Mouse (Mus musculus): ENCODE data around the gene Lrrc8a.

The Lrrc8a gene

DNA sequence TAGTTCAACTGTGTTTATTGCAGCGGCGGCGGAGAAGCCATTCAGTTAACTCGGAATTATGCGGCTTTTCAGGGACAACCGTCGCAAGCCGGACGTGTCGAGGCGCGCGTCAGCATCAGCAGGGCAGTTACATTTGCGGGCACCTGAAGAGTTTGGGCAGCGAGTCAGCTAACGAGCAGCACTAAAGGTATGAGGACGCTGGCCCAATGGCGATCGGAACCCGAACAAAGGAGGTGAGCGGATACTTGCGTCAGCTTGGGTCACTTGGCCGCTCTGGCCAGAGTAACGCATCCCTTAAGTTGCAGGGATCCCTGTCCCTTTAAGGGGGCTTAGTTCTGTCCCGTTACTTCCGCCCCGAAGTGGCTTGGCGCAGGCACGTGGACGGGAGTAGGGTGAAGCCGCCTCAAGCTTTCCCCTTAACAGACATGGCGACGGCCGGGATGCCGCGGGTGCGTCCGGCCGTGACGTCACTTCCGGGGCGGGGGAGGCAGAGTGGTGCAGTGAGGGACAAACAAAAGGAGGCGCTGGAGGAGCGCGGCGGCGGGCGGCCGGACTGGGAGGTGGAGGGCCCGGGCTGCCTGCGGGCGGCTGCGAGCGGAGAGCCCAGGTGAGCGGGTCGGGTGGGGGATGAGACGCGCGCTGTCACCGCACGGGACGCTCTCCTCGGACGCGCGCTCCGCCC lies at the start of gene Lrrc8a:
Lrrc8a (plus strand) TSS at position 517 of the 682 bp plus-strand sequence.
- peak; percentile 99 to 100 for DNase-seq (ENCODE audit: low spot score in 2 of 2)

DNA sequence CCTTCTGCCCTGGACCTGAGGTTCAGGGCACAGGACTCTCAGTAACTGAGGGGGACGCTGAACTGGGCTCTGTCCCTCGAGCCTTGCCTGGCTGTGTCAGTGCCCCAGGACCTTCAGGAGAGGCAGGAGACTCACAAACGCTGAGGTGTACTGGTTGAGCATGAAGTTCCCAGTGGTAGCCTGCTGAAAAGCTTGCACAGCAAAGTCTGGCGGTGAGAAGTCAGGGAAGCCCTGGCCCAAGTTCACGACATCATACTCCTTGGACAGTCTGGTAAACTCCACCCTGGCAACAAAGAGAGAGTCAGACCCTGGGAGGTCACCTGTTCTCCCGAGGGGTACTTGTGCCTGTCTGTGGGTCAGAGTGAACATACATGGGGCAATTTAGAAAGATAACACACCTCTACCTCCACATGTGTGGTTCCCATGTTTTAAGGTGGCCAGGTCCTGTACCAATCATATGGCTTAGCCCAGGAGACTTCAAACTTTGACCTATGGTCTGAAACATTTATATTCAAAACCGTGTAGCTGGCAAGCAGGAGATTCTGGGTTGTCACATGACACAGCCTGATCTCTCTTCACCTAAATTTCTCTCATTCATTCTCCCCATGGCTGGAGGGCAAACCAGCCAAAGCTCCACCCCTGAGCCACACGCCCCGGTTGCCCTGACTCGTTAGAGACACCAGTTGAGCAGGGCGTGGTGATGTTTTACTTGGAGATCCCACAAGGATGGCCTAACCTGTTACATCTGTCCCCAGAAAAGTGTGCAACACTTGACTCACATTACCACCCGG lies 45.5 kb upstream of the Lrrc8a start:
- no peak for DNase-seq (ENCODE audit: low spot score in 2 of 2)

DNA sequence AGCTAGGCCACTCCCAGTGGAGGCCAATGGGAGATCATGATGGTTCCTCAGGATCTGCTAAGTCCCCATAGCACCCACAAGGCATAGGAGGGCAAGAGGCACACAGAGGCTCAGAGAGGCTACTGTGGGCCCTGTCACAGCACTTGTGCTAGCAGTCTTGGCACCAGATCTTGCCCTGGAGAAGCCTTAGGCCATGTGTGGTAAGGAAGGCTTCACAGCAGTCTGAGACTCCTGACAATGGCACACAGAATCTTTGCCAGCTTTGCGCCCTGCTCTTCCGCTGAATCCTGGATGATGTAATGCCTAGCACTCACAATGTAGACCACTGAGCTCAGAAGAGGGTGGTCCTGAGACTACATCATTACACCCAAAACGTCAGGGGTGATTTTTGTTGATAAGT lies 42.9 kb upstream of the Lrrc8a start:
- DNase-seq (ENCODE audit: low spot score in 2 of 2), result no peak

DNA sequence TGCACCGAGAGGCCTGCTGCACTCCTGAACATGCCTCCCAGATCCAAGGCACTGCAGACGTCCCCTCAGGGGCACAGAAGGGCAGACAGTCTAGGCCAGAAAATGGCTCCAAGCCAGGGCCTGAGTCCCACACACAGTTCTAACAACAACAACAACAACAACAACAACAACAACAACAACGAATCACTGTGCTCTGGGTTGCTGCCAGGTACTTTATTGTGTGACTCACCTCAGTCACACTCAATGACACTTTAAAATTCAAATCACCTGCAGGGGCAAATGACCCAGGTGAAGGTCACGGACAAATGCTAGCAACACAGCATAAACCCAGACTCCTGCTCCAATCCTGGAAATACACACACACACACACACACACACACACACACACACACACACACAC lies 39.5 kb upstream of the Lrrc8a start:
- DNase-seq (ENCODE audit: low spot score in 2 of 2), result no peak

DNA sequence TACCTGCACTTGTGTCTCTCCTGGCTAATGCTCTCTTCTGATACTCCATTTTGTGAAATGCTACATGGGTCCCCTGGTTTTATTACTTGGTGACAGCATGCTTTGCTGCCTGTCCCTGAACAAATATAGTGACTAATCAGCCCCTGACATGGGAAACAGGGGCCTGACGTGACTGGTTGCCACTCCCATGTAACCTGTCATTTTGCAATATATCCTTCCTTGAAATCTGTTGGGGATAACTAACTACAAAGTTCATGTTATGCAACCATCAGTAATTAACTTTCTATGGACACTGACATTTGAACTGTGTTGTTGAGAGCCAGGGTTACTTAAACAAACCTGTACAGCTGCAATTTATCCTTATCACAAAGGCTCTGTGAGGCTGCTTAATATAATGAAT lies 37.5 kb upstream of the Lrrc8a start:
- DNase-seq (ENCODE audit: low spot score in 2 of 2), result no peak

DNA sequence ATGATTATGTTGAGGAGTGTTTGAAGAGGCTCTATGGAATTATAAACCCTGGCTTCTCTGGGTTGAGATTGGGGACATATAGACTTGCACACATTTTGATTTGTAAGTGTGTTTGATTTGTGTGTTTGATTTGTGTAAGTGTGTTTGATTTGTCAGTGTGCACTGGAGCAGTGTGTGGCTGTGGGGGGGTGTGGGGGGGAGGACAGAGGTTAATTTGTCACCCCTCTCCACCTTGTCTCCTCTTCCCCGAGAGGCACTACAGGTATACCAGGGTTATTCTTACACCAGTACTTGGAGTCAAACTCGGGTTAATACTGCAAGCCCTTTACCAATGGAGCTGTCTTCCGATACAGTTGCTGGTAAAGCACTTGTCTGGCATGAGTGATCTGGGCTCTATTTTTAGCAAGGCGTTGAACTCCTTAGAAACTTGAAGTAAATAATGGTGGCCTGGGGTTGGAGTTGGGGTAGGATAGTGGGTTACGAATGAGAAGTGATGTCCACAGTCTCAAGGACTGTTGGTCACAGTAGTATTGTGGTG lies 37.1 kb upstream of the Lrrc8a start:
- no peak for DNase-seq (ENCODE audit: low spot score in 2 of 2)

DNA sequence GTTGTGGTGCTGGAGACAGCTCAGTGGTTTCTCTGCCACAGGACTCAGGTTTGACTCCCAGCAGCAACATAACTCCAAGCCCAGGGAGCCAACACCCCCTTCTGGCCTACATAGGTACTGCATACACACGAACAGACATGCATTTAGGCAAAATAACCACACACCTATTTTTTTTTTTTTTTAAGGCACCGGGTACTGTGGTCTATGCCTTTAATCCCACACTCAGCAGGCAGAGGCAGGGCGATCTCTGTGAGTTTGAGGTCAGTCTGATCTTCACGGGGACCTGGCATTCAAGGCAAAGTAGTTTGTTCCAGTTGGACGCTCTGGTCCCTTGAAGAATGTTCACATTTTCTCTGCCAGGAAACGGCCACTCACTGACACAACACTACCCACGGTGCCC lies 34.1 kb upstream of the Lrrc8a start:
- peak; percentile 14 to 40 for DNase-seq (ENCODE audit: low spot score in 2 of 2)

DNA sequence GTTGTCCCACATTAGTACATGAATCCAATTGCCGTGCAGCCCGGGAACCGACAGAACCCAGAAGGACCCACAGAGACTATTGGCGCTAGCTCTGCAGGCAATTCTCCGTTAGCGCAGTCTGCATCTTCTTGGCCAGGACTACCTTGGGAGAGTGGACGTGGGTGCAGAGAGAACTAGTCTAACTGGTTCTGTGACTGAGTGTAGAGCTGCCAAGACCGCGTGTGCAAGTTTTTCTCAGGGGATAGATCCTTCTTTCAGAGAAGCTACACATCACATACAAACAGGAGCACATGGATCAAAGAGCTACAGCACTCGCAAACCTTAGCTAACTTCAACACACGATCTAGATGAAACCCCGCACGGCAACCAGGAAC lies 32.3 kb upstream of the Lrrc8a start:
- DNase-seq (ENCODE audit: low spot score in 2 of 2), result no peak

DNA sequence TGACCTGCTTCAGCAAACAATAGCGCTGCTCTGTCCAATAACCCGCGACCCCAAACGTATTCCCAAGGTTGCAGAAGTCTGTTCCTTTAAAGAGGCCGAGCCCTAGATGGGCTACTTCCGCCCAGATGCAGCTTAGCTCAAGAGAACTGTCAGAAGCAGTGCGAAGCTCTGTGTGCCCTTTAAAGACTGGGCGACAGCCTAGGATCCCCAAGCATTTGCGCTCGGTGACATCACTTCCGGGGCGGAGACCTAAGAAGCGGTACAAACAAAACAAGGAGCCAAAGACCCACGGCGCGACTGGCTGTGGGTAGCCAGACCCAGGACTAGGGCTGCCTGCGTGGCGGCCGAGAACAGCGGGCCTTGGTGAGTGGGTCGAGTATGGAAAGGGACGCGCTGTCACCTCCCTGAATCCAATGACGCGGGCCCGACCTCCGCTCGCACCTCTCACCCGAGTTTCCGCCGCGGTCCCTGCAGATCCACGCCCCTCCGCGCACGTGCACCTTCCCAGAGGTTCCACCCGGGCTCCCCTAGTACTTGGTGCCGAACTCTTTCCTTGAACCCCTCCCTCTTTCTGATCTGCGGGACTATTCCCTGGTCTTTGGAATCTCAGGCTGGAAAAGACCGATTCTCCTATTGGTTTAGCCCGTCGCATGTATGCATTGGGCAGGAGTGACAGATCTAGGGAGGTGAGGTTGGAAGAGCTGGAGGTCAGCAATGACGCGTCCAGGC lies 31.7 kb upstream of the Lrrc8a start, which contains the start of gene Kyat1:
Kyat1 (minus strand) TSS at position 219 of the 729 bp plus-strand sequence.
- DNase-seq (ENCODE audit: low spot score in 2 of 2), result peak; percentile 86 to 89

DNA sequence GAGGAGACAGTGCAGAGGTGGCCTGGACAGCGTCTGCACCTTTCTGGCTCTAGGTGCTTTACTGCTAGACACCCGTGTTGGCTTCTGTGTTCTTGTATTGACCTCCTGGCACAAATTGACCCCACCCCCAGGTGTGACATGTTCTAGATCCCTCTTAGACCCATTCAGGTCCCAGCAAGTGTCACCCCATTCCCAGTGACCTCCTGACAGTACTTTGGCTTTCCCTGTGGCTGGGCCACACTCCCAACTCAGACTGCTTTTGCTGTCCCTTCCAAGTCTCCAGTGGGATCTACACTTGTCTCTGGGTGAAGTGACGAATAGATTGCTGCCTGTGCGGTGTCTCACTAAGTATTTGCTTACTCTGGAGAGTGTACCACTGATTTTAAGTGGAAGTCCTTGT lies 30.1 kb upstream of the Lrrc8a start:
- no peak for DNase-seq (ENCODE audit: low spot score in 2 of 2)

DNA sequence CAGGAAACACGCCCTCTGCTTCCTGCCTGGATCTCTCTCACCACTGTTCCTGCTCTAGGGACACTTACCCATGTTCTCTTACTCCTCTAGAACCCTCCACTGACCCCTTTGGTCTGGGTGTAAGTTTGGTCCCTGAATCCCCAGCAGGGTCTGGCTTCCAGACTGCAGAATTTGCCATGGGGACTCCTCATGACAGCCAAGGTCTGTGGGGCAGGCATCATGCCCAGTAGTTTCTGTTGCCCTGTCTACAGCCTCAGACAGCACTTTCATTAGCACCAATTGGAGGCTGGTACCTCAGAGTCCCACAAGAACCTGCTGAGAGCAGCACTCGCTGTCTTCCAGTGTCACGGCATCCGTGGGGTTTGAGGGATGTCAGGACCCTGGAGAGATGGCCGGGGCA lies 29.6 kb upstream of the Lrrc8a start:
- DNase-seq (ENCODE audit: low spot score in 2 of 2), result no peak

DNA sequence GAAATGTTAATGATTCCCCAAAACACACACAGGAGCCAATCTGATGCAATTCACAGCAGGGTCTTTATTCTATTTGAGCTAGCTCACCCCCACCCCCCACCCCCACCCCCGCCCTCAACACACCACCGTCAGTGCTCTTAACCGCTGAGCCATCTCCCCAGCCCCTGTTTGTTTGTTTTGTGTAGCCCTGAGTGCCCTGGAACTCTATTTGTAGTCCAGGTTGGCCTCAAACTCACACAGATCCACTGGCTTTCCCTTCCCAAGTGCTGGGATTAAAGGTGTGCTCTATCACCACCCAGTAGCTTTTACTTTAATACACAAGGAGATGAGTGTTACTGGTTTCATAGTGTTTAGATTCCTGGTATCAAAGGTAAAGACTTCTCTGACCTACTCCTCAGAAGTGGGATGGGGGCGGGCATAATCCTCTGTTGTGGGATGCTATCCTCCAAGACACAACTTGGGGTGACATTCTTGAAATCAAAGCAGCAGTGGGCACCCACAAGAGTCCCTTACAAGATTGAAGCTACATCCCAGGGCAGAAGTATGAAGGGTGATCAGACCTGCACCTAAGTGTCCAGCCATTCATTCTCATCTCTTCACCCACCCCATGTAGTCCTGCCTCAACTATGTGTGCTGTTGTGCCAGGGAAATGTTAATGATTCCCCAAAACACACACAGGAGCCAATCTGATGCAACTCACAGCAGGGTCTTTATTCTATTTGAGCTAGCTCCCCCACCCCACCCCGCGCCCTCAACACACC lies 25.9 kb upstream of the Lrrc8a start:
- no peak for DNase-seq (ENCODE audit: low spot score in 2 of 2)

DNA sequence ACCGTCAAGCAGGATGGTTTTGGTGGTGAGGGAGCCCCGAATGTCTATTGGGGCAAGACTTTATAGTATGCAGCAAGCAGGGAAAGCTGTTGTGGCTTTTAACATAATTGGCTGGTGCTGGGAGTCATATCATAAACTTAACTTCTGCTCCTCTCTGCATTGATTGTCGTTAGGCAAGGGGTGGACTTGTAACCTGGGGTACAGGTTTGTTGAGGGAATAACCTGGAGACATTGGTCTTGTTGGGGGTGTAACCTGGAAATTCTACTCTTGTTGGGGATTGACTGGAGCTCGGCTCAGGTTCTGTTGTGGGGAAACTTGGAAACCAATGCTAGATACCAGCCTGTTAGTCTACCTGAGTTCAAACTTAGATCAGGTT lies 25.4 kb upstream of the Lrrc8a start:
- no peak for DNase-seq (ENCODE audit: low spot score in 2 of 2)

DNA sequence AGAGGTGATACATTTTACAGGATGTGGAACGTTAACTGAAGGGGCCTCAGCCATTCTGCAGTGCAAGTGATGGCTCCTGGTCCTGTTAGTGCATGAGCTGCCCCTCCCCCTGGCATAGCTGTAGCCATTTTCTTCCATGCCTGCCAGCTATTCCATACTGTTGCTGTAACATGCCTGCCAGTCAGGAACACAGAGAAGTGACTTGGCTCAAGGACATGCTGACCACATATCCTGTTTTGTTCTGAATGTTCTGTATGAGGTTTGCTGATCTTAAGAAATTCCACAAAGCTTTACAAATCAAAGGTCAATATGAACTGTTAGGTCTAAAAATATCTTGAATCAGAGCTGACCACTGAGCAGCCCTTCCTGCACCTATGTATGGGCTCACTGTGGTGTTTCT lies 24.6 kb upstream of the Lrrc8a start:
- DNase-seq (ENCODE audit: low spot score in 2 of 2), result no peak

DNA sequence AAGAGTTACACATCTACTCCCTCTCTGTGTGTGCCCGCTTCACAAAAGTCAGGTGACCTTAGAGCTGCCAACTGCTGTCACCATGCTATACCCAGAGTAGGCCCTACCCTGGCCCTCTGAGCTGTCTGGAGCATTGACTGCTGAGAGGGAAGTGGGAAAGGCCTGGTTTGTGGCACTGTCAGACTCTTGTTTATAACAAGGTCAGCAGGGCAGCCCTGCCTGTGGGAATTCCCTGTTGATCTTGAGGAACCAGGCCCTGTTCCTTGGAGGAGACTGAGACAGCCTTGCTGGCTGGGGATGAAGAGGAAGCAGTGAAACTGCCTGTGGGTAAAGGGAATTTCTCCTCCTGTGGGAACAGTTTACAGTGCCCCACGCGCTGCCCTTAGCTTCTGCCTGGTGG lies 22.8 kb upstream of the Lrrc8a start:
- DNase-seq (ENCODE audit: low spot score in 2 of 2), result no peak

DNA sequence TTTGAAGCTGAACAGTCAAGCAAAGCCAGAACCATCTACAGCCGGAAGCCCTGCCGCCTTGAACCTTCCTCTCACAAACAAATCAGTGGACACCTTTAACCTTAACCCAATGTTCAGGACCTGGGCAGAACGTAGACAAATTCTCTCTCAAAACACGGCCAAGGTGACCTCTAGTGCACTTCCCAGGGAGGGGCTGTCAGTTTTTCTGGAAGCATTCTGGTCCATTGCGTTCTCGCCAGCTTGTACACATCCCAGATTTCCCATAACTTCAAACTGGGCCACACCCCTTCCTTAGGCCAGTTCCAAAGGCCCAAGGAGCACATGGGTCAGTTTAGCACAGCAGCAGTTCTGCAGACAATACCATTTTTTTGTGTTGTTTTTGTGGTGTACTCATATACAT lies 22.0 kb upstream of the Lrrc8a start:
- DNase-seq (ENCODE audit: low spot score in 2 of 2), result no peak

DNA sequence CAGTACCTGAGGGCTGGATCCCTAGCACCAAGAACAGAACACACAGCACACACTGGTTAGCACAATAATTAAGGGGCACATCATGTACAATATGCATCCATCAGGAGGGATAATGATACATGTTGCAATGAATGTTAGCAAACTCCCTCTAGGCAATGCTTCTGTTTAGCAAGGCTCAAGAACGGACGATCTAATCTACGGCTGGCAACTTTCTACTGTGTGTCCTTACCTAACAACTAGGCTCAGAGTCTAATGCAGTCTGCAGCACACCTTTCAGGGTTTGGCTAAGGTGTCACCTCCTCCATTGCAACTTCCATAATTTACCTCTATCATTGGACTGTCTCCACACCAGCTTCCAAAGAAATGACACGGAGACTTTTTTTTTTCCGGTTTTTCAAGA lies 21.2 kb upstream of the Lrrc8a start:
- no peak for DNase-seq (ENCODE audit: low spot score in 2 of 2)

DNA sequence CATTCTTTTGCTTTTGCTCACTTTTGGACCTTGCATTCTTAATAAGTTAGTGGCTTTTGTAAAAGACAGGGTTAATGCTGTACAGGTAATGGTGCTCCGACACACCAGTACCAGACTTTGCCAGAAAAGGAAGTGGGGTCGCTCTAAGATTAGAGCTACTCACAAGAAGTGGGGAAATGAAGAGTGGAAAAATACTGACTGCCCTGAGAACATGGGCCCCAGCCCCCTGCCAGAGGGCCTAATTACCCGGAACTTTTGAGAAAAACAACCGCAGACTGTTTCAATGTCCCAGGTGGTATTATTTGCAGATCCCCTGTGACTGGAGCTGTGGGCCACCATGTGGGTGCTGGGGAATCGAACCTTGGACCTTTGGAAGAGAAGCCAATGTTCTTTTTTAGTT lies 1.9 kb upstream of the Lrrc8a start:
- no peak for DNase-seq (ENCODE audit: low spot score in 2 of 2)

DNA sequence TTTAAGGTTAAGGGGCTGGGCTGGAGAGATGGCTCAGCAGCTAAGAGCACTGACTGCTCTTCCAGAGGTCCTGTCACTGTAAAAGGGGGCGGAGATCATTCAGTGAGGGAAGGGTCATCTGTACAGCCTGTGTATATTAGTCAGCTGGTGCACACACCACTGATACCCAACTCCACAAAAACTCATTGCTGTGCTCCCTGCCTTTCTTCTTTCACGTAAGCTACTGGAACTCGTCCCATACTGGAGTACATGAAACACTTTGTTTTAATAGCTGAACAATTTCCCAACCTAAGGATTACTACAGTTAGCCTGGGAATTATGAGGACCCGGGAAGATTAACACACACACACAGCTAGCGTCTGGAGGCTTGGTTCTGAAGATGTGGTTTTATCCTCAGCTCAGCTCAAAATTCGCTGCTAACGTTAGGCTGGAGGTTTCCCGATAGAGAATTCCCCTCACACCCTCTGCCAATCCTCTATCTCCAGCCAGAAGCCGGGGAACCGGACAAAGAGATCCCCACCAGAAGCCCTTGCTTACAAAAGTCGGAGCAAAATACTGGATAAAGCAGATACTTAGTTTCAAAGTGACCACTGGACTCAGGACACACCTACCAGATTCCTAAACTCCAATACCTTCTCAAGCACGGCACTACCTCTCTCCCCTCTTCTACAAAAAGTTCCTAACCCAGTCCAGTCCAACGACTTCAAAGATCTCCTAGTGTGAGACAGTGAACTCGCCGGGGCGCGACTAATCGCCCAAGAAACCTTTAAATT lies 903 bp upstream of the Lrrc8a start:
- no peak for DNase-seq (ENCODE audit: low spot score in 2 of 2)

DNA sequence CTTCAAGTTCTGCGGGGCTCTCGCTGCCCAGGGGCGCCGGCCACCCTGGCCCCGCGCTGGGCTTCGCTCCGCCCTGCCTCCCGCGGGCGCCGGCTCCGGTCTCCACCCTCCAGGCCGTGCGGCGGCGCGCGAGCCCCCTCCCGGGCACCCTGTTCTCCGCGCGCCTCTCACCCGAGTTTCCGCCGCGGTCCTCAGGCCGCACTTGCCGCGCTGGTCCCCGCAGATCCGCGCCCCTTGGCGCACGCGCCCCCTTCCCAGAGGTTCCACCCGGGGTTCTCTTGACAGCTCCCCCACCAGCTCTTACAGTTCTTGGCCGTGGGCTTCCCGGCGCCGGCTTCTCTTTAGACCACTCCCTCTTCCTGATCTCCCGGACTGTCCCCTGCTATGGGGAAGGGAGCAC lies 366 bp downstream of the Lrrc8a start:
- DNase-seq (ENCODE audit: low spot score in 2 of 2), result peak; percentile 70 to 75

DNA sequence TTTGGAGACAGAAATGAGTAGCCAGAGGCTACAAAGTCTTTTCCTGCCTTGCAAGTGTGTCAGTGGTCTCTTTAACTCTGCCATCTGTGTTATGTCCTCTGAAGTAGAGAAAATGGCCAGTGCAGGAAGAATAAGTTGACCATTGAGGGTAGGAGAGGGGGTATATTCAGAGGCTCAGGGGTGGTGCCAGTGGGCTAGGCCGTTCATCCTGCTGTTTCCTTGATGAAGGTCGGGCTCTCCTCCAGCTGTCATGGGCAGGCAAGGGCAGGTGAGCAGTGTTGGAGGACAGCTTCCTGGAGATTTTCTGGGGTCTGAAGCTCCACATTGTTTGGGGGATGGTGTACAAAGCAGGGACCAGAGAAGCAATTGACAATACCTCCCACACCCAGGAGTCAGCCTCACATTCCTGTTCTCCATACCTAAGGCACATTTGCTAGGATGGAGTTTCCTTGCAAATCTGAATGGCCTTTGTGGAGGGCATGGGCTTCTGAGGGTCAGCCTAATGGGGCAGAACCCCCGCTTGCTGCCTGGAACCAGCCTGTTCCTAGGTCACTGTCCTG lies 1.5 kb downstream of the Lrrc8a start:
- no peak for DNase-seq (ENCODE audit: low spot score in 2 of 2)

Data from thymus, postnatal 10 days (tissue).